Mouse (Mus musculus): ENCODE data around the gene Tle3.

The Tle3 gene

GRCm38 (mm10) chr9:61397130-61397529 lies 25.0 kb downstream of the Tle3 start:
- DNase-seq, result no peak

DNA sequence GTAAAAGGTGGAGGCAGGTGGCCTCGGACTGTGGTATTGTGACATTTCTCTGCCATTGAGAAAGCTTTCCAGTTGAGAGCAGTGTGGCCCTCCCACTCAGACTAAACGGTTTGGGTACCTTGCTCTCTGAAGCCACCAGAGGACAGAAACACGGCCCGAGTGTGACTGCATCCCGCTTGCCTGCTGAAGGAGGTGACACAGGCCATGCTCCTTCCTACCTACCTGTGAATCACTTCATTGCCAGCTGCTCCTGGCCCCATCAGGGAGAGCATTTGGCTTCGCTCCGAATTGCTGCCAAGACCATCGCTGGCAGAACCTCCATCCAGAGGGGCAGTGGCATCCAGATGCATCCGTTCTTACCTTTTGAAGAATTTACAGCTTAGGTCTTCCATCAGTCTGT lies 26.0 kb downstream of the Tle3 start:
- DNase-seq, result no peak

GRCm38 (mm10) chr9:61400132-61400531 lies 28.0 kb downstream of the Tle3 start:
- no peak for DNase-seq

- no peak for DNase-seq
These were observed 29.5 kb downstream of the Tle3 start for GRCm38 (mm10) chr9:61401664-61402063.

DNA sequence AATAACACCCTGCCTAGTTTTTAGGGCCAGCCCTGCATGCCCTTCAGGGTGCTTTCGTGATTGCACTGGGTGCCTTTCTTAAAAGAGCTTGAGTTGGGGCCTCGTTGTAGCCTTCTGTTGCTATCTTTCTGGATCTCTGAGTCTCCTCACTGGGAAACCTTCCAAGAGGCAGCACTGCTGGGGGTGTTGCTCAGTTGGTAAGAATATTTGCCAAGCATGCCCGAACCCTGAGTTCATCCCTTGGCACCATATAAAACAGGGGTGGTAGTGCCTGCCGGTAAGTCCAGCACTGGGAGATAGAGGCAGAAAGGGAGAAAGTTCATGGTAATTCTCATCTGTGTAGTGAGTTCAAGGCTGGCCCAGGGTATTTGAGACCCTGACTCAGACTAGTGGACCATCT lies 30.1 kb downstream of the Tle3 start:
- no peak for DNase-seq

DNA sequence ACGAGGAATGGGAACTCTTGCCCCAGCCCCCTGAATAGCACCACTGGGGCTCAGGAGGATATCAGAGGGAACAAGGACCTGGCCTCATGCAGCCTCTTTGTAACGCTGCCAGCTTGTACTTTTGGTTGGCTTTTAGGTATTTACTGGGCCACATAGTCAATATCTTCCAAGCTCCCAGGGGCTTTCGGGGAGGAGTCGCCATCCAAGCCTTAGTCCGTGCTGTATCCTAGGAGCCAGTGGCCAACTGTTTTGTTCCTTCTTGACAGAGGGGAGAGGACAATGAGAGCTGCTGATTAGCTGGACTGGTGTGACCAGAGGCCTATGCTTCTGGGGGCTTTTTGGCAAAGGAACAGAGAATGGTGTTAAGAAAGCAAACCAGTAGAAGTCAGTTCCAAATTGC lies 30.6 kb downstream of the Tle3 start:
- no peak for DNase-seq

GRCm38 (mm10) chr9:61403866-61404614 lies 31.9 kb downstream of the Tle3 start:
- peak; percentile 87 for DNase-seq

GRCm38 (mm10) chr9:61404615-61404980 lies 32.4 kb downstream of the Tle3 start:
- no peak for DNase-seq

DNA sequence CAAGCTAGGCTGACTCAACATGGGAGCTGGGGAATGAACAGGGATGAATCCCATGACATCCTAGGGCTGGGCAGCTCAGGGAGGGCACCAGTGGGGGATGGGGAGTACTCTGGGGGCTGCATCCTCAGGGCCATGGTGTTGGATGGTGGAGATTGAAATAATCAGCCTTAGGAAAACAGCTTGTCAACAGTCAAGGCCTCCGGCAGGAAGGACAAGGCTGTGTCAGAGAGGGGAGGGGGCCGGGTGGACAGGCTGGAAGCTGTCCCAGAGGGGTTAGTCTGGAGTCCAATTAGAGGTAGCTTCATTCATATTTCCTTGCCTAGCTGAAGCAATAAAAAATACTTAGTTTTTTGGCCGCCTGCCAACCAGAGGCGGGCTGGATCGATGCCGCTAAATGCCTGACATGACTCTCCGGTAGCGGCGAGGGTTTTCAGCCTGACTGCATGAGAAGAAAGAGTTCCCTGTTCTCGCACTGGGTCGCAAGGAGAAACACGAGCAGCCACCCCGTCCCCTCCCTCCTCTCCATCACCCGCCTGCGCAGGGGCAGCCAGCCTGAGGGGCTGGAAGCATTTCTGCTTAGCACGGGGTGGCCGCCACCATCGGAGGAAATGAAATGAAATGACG lies 32.9 kb downstream of the Tle3 start:
- DNase-seq, result peak; percentile 99

- no peak for DNase-seq
These were observed 34.2 kb downstream of the Tle3 start for GRCm38 (mm10) chr9:61406343-61406742.

- DNase-seq, result no peak
These were observed 36.9 kb downstream of the Tle3 start for GRCm38 (mm10) chr9:61409046-61409445.

DNA sequence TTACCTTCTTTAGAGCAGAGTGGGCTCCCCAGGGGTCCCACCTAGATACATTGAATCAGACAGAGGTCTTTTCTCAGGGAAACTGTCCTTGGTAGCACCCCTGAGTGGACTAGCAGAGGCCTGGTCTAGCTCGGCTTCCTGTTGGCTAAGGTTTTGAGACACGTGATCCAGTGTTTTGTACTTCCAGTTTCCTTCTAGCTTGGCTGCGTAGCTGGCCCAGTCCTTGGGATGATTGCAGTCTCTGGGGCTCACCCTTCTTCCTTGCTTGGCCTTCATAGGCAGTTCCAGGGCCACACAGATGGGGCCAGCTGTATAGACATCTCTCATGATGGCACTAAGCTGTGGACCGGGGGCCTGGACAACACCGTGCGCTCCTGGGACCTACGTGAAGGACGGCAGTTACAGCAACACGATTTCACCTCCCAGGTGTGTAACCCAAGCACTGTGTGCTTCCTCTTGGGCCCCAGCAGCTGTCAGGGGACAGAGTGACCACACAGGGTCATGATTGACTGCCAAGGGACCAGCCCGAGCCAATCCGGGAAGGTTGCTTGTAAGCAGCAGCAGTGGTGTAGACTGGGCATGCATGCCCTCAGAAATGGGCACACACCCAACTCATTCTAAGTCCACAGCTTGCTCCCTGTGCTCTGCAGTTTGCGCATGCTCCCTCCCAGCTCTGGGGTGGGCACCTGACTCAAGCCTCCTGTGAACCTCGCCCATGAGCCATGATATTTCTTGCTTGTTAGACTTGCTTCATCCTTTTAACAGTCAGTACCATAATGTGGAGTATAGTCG lies 41.7 kb downstream of the Tle3 start:
- DNase-seq, result no peak

GRCm38 (mm10) chr9:61416571-61416970 lies 44.4 kb downstream of the Tle3 start:
- no peak for DNase-seq

DNA sequence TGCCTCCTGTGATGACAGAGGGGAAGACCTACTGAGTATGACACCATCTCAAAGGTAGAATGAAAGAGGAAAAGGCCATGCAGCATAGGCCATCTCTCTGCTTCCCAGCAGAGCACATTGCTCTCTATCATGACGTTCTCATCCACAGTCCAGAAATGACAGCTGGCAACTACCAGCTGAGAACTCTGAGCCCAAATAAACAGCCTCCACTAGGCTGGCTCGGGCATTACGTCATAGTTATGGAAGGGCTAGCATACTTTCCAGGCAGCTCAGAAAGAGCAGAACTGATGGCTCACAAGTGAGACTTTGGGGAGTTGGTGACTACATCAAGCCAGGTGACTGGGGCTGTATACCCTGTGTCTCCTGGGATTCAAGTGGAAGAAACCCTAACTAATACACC lies 49.5 kb downstream of the Tle3 start:
- DNase-seq, result no peak

DNA sequence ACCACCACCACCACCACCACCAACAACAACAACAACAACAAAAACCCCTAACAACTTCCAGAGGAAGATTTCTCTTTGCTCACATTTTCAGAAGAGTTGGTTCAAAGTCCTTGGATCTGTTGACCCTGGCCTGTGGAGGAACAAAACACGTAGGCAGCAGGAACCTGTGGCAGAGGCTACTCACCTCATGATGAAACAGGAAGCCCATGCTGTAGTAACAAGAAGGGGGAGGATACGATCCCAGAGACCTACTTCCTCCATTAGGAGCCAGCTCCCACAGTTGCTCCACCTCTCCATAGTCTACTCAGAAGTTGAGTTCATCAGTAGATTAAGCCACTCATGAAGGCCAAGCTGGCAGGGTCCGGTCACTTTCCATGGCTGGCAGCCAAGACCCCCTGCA lies 52.1 kb downstream of the Tle3 start:
- DNase-seq, result no peak

DNA sequence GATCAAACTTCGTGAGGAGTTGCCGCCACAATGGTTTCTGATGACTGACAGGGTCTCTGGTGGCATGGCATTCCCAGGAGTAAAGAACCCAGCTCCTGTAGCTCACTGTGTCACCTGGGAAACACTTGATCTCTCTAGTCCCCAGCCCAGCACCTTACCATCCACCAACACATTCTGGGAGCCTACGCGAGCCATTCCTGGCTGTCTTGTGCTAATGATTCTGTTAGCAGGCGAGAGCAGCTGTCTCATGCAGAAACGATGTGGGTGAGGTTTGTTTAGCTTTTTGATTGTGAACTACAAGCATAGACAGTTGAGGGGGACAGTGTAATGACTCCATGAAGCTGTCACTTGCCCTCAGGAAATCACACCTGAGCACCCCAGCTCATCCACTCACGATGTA lies 54.3 kb downstream of the Tle3 start:
- DNase-seq, result no peak

DNA sequence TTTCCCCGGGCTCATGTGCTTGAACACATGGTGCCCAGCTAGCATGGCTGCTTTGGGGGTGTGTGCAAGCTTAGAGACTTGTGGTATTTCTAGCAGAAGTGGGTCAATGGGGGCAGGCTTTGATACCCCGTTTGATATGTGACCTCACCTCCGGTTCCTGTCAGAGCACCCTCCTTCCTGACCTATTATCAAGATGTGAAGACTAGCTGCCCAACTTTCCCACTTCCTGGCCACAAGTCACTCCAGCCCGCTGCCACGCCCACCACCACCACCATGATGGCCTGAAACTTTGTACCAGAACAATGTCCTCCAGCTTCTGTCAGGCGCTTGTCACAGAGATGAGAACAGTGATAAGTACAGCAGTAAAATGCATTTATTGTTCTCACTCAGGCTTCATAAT lies 54.9 kb downstream of the Tle3 start:
- DNase-seq, result no peak

DNA sequence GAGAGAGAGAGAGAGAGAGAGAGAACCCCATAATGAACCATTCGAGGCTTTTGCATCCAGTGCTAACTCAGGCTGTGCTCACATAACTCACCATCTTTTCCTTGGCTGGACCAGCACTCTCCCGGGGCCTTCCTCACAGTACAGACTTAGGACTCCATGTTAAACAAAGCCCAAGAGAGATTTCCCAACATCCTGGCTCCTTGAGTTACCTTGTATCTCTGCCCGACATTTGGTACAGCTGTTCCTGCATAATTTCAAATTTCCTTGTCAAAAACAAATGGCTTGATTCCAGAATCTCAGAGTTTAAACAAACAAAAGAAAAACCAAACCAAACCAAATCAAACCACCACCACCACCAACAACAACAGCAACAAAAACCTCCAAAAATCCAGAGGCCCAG lies 55.7 kb downstream of the Tle3 start:
- DNase-seq, result no peak

DNA sequence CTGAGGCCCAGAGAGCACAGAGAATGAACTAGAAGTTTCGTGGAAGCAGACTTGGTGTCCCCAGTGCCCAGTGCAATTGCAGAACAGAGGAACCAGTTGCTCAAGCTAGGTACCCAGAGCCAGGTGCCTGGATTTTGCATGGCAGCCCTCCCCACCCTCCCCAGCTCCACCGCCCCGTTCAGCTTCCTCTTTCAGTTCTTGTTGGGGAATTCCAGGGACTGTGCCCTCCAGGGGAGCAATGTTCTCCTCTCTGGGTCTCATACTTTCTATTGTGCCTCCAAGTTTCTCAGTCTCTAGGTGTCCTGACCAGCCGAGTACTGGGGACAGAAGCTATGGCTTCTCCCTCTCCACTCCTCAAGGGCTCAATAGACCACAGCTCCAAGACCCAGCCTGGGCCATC lies 59.7 kb downstream of the Tle3 start:
- DNase-seq, result no peak

DNA sequence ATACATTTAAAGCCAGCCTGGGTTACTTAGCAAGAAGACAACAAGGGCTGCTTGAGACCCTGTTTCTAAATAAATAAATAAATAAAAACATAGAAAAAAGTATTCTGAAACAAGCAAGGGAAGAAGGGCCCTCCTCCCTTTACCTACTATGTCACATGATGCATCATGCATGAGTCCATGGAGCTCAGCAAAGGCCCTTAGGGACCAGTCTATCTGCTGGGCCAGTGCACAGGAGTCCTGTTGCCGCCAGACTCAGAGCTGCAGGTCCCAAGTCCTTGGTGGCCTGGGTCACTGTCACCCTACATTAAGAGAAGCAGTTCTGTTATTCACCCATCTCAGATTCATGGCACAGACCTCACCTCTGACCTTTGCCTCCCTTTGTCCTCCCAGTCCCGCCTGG lies 61.0 kb downstream of the Tle3 start:
- DNase-seq, result peak; percentile 53

DNA sequence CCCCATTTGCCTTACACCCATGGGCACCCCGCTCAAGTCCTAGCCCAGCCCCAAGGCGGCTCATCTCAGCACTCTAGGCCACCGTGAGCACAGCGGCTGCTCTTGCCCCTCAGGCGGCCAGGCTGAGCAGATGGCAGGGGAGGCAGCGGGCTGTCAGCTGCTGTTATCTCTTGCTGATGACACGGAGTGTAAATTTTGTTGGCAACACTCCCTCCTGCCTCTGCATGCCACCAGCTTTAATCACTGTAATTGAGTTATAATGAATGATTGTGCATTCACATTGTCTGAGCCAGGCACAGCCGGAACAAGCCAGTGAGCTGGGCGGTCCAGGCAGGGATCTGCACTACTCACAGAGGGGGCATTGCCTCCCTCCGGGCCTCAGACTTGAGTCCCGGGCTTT lies 61.9 kb downstream of the Tle3 start:
- DNase-seq, result peak; percentile 98

DNA sequence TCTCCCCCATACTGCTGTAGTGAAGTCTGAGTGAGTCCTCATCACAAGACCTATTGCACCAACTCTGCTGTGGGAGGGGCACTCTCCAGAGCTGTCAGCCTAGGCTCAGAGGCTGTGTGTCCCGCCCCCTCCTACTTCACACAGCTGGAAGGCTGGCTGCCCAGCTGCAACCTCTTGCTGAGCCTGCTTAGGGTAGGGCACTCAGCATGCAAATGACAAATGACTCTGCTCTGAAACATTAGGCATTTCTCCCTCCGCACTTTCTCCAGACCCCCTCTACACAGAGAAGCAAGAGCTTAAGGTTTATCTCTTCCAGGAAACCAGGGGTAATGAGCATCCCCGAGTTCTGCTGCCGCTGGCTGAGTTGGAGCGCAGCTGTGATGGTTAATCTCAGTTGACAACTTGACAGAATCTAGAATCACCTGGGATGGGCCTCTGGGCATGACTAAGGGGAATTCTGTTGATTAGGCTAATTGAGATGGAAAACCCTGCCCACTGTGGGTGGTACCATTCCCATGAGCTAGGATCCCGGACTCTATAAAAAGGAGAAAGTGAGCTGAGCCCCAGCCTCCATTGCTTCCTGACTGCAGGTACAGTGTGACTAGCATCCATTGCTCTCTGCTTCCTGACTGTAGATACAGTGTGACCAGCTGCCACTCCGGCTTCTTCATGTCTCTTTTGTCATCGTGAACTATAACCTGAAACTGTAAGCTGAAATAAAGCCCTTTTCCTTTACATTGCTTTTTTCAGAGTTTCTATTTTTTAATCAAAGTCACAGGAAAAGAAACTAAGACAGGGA lies 63.2 kb downstream of the Tle3 start:
- peak; percentile 64 for DNase-seq

DNA sequence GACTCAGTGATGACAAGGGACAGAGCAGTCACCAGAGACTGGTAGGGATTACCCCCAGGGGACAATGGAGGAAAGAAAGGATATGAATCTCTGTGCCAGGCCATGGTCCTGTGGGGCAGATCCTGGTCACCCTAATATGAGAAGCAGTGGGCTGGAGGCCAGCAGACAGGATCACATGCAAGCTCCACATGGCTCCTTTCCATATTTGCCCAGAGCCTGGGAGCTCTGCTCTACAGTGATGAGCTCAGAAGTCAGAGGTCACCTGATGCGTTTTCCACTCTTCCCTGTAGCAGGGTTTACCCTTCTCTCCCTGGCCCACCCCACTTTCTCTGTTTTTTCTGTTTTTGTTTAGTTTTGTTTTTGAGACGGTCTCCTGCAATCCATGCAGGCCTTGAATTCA lies 63.9 kb downstream of the Tle3 start:
- DNase-seq, result no peak
